Mouse (Mus musculus) testis, adult 2 months (tissue): ENCODE data around the gene H2-Ab1.

Source experiments
- CTCF ChIP-seq: fragments of 200-500 bp; IDR thresholded peaks from 2 replicates; pipeline ENCODE4 v1.5.1; 2012; ENCODE audit warnings: low read depth, mild to moderate bottlenecking, inconsistent platforms, low read length, moderate library complexity; ENCODE audit not compliant: control insufficient read depth, insufficient read depth, insufficient replicate concordance
- POLR2A ChIP-seq: fragments of 200-500 bp; IDR thresholded peaks from 2 replicates; pipeline ENCODE4 v1.6.1; 2012; ENCODE audit warnings: low read depth, mild to moderate bottlenecking, inconsistent platforms, low read length, moderate library complexity; ENCODE audit not compliant: control insufficient read depth

GRCm38 (mm10) chr17:34286501-34286900, 29.0 kb downstream of the H2-Ab1 start:
- TF ChIP-seq CTCF: no peak
- no peak for TF ChIP-seq POLR2A
